Mouse (Mus musculus) forebrain, embryonic 16.5 days (tissue): ENCODE data around the gene 1700025G04Rik. TPM values are rescaled to one million over a fixed set of nuclear protein-coding genes. Genes with fewer than 3 reads are reported as not detected.

Source experiments
- ATAC-seq: fragments of 200-750 bp; cut with Nextera tagmentation; 2 replicates; pipeline ENCODE4 v1.8.0; 2017; ENCODE audit warnings: mild to moderate bottlenecking, moderate library complexity
- H3K27ac ChIP-seq: fragments of 300-500 bp; sonication (generic); 2 replicates; pipeline ENCODE4 v1.5.1; 2014; ENCODE audit warnings: low read length, control low read depth
- H3K27me3 ChIP-seq: fragments of 300-500 bp; sonication (generic); replicated peaks from 2 replicates; pipeline ENCODE4 v1.6.1; 2014; ENCODE audit warnings: low read length; ENCODE audit not compliant: control insufficient read depth, insufficient read depth
- H3K36me3 ChIP-seq: fragments of 300-500 bp; sonication (generic); 2 replicates; pipeline ENCODE4 v1.6.1; 2014; ENCODE audit not compliant: control insufficient read depth, insufficient read depth
- H3K4me1 ChIP-seq: fragments of 300-500 bp; sonication (generic); replicated peaks from 2 replicates; pipeline ENCODE4 v1.6.1; 2014; ENCODE audit warnings: low read length; ENCODE audit not compliant: control insufficient read depth, insufficient read depth
- H3K4me2 ChIP-seq: fragments of 300-500 bp; sonication (generic); 2 replicates; pipeline ENCODE4 v1.6.1; 2014; ENCODE audit warnings: mild to moderate bottlenecking, low read length, control low read depth
- H3K4me3 ChIP-seq: fragments of 300-500 bp; sonication (generic); replicated peaks from 2 replicates; pipeline ENCODE4 v1.5.1; 2014; ENCODE audit warnings: mild to moderate bottlenecking, low read length, control low read depth
- H3K9ac ChIP-seq: fragments of 300-500 bp; sonication (generic); replicated peaks from 2 replicates; pipeline ENCODE4 v1.6.1; 2014; ENCODE audit warnings: low read depth, low read length, control low read depth
- H3K9me3 ChIP-seq: fragments of 300-500 bp; sonication (generic); 2 replicates; pipeline ENCODE4 v1.6.1; 2016; ENCODE audit warnings: low read length; ENCODE audit not compliant: control insufficient read depth
- WGBS: fragments of 180-500 bp; shearing (Covaris S2); extraction: QIAGEN DNeasy Blood & Tissue Kit; methylation state at CpG from one replicate; pipeline ENCODE4 v1.1.7; 2014; 5-methylcytosine and 5-hydroxymethylcytosine counted together
- polyA plus RNA-seq: library from polyadenylated mRNA; unstranded; fragments of >200 nt; fragmentation: Nextera tagmentation; extraction: Ambion mirVana; gene quantifications from 2 replicates; pipeline ENCODE4 v1.2.1, GENCODE M21; 2015

1700025G04Rik gene
- polyA plus RNA-seq, 1 experiment from 2014 or later = 31.2 TPM

GRCm38 (mm10) chr1:151886171-151886570 lies 203.8 kb downstream of the 1700025G04Rik start:
- no peak for ATAC-seq

GRCm38 (mm10) chr1:151881253-151881652 lies 208.7 kb downstream of the 1700025G04Rik start:
- Histone ChIP-seq H3K36me3 (no peaks in the 10 kb centered on the region), H3K4me1 (peaks cover 4% of the 10 kb centered on the region; the same call in 1 of the 2 replicates), H3K9ac (no peak overlapping the region), H3K27me3 (no peaks in the 10 kb centered on the region; the same call in 1 of the 2 replicates), H3K27ac (no peak overlapping the region), H3K9me3 (no peaks in the 10 kb centered on the region), H3K4me2 (no peak overlapping the region), H3K4me3 (no peak overlapping the region)
- WGBS = 63% methylated on average over 1 of the region's 1 CpGs
- ATAC-seq = no peak

More at GRCm38 (mm10) chr1:151886171-151886570, 203.8 kb downstream of the 1700025G04Rik start:
- no peaks in the 10 kb centered on the region; the same call in 1 of the 2 replicates for H3K27me3 ChIP-seq
- H3K4me2 ChIP-seq = no peak overlapping the region
- H3K9me3 ChIP-seq = no peaks in the 10 kb centered on the region
- no peak overlapping the region for H3K9ac ChIP-seq
- 89% methylated on average over 2 of the region's 2 CpGs for WGBS
- H3K4me3 ChIP-seq = no peak overlapping the region
- peaks cover 12% of the 10 kb centered on the region for H3K4me1 ChIP-seq
- H3K36me3 ChIP-seq = no peaks in the 10 kb centered on the region
- no peak overlapping the region for H3K27ac ChIP-seq

GRCm38 (mm10) chr1:151880731-151881130 lies 209.2 kb downstream of the 1700025G04Rik start:
- H3K27ac ChIP-seq = no peak overlapping the region
- H3K36me3 ChIP-seq = no peaks in the 10 kb centered on the region
- no peaks in the 10 kb centered on the region for H3K9me3 ChIP-seq
- no peak overlapping the region for H3K4me3 ChIP-seq
- no peak overlapping the region for H3K4me2 ChIP-seq
- H3K4me1 ChIP-seq = peaks cover 4% of the 10 kb centered on the region; the same call in 1 of the 2 replicates
- no peak for ATAC-seq
- H3K9ac ChIP-seq = no peak overlapping the region
- WGBS = 39% methylated on average over 5 of the region's 5 CpGs
- no peaks in the 10 kb centered on the region for H3K27me3 ChIP-seq

GRCm38 (mm10) chr1:151879966-151880365 lies 210.0 kb downstream of the 1700025G04Rik start:
- H3K4me3 ChIP-seq = no peak overlapping the region
- 66% methylated on average over 13 of the region's 13 CpGs for WGBS

GRCm38 (mm10) chr1:151879308-151879850 lies 210.5 kb downstream of the 1700025G04Rik start:
- H3K27me3 ChIP-seq = no peaks in the 10 kb centered on the region
- no peak overlapping the region for H3K4me2 ChIP-seq
- ATAC-seq = peak; percentile 41; the same call in 1 of the 2 replicates
- H3K9me3 ChIP-seq = no peaks in the 10 kb centered on the region
- H3K36me3 ChIP-seq = no peaks in the 10 kb centered on the region
- H3K4me3 ChIP-seq = no peak overlapping the region
- no peak overlapping the region for H3K27ac ChIP-seq
- 87% methylated on average over 11 of the region's 11 CpGs for WGBS
- no peak overlapping the region for H3K9ac ChIP-seq
- peaks cover 4% of the 10 kb centered on the region; the same call in 1 of the 2 replicates for H3K4me1 ChIP-seq

More at GRCm38 (mm10) chr1:151879966-151880365, 210.0 kb downstream of the 1700025G04Rik start:
- H3K9me3 ChIP-seq = no peaks in the 10 kb centered on the region
- peaks cover 4% of the 10 kb centered on the region; the same call in 1 of the 2 replicates for H3K4me1 ChIP-seq
- no peaks in the 10 kb centered on the region for H3K36me3 ChIP-seq
- no peak for ATAC-seq
- H3K4me2 ChIP-seq = no peak overlapping the region
- no peaks in the 10 kb centered on the region for H3K27me3 ChIP-seq
- H3K9ac ChIP-seq = no peak overlapping the region
- no peak overlapping the region for H3K27ac ChIP-seq

GRCm38 (mm10) chr1:151878411-151878810 lies 211.5 kb downstream of the 1700025G04Rik start:
- H3K27ac ChIP-seq = no peak overlapping the region
- no peak overlapping the region for H3K4me3 ChIP-seq
- H3K4me1 ChIP-seq = peaks cover 4% of the 10 kb centered on the region; the same call in 1 of the 2 replicates
- H3K9me3 ChIP-seq = no peaks in the 10 kb centered on the region
- H3K36me3 ChIP-seq = no peaks in the 10 kb centered on the region
- no peak for ATAC-seq
- no peak overlapping the region for H3K9ac ChIP-seq
- 10% methylated on average over 4 of the region's 4 CpGs for WGBS
- no peaks in the 10 kb centered on the region for H3K27me3 ChIP-seq
- H3K4me2 ChIP-seq = no peak overlapping the region

GRCm38 (mm10) chr1:151872971-151873370 lies 217.0 kb downstream of the 1700025G04Rik start:
- H3K9ac ChIP-seq = no peak overlapping the region
- no peaks in the 10 kb centered on the region; the same call in 1 of the 2 replicates for H3K4me1 ChIP-seq
- no peak overlapping the region for H3K4me3 ChIP-seq
- no peaks in the 10 kb centered on the region for H3K36me3 ChIP-seq
- WGBS = 83% methylated on average over 5 of the region's 5 CpGs
- no peaks in the 10 kb centered on the region for H3K9me3 ChIP-seq
- ATAC-seq = no peak
- no peak overlapping the region for H3K27ac ChIP-seq
- no peak overlapping the region for H3K4me2 ChIP-seq
- H3K27me3 ChIP-seq = no peaks in the 10 kb centered on the region

- Histone ChIP-seq H3K27me3 (no peaks in the 10 kb centered on the region), H3K4me2 (no peak overlapping the region), H3K36me3 (no peaks in the 10 kb centered on the region), H3K9ac (no peak overlapping the region), H3K27ac (no peak overlapping the region), H3K9me3 (no peaks in the 10 kb centered on the region), H3K4me3 (no peak overlapping the region), H3K4me1 (no peaks in the 10 kb centered on the region)
- ATAC-seq = no peak
- WGBS = 94% methylated on average over 6 of the region's 6 CpGs
Measured at GRCm38 (mm10) chr1:151864326-151864725, 225.6 kb downstream of the 1700025G04Rik start.

- Histone ChIP-seq H3K4me1 (no peaks in the 10 kb centered on the region), H3K9me3 (no peaks in the 10 kb centered on the region), H3K27me3 (no peaks in the 10 kb centered on the region), H3K4me2 (no peak overlapping the region), H3K4me3 (no peak overlapping the region), H3K9ac (no peak overlapping the region), H3K36me3 (no peaks in the 10 kb centered on the region), H3K27ac (no peak overlapping the region)
- WGBS = 88% methylated on average over 12 of the region's 12 CpGs
- ATAC-seq = no peak
Measured at GRCm38 (mm10) chr1:151863797-151864147, 226.2 kb downstream of the 1700025G04Rik start.
